Comparison of ENCODE assay signal across 9 mouse cellular contexts in genomic region chr4:89137542-89138360, GRCm38 (mm10). TPM values are rescaled to one million over a fixed set of nuclear protein-coding genes. Genes with fewer than 3 reads are reported as not detected.
DNase-seq lines count a peak whose midpoint lies in the region; TF ChIP-seq lines count a peak whose summit lies in the region.
"Had no signal": no experiment of that assay in that cellular context is flagged by ENCODE, and none has a peak within 500 bp of the region (broad histone marks: within the 10 kb centered on the region; RNA-seq: fewer than 3 reads in every experiment).

No protein-coding gene starts in this region.

- H3K4me1 ChIP-seq in embryonic fibroblast, embryonic 13.5 days (ENCODE audit: control insufficient read depth, insufficient read depth, low read length), result peaks cover 7% of the 10 kb centered on the region; the same call in 1 of the 2 replicates

- TF ChIP-seq CTCF in embryonic fibroblast, embryonic 13.5 days (IDR thresholded peaks at IDR 0.05; ENCODE audit: borderline replicate concordance, insufficient read depth, low read length), result no peak

- no peak for TF ChIP-seq POLR2A in embryonic fibroblast, embryonic 13.5 days (IDR thresholded peaks at IDR 0.05; ENCODE audit: low read depth, low read length)

- intact Hi-C loops in heart, postnatal 14 days (cut with DNase I), result no loop called here

- DNase-seq in cerebellum, adult 9-10 months, result peak; percentile 37
- DNase-seq in cerebellum, adult 9-11 months, result no peak
- peak; percentile 60 for DNase-seq in R1 (ENCODE audit: low read depth, low spot score)
- peak; percentile 42 to 57 for DNase-seq in heart, postnatal 14 days
- DNase-seq in kidney, postnatal 36 days, result peak; percentile 58 to 71
- peak; percentile 56 for DNase-seq in lung, postnatal 4 days
- DNase-seq in splenic B cell, adult 2 months (ENCODE audit: low read depth, low spot score), result peak; percentile 83

- peak overlapping the region; percentile 75 for H3K4me3 ChIP-seq in embryonic fibroblast, embryonic 13.5 days (ENCODE audit: insufficient read depth, low read length)

- peak overlapping the region; percentile 21 for H3K27ac ChIP-seq in embryonic fibroblast, embryonic 13.5 days (ENCODE audit: insufficient read depth, low read length)

- H3K27me3 ChIP-seq in splenic B cell, adult 2 months (ENCODE audit: control insufficient read depth, insufficient read depth, low read length, poor library complexity, severe bottlenecking), result no peaks in the 10 kb centered on the region

- no peaks in the 10 kb centered on the region for H3K36me3 ChIP-seq in splenic B cell, adult 2 months (ENCODE audit: control insufficient read depth, insufficient read depth, low read length, poor library complexity, severe bottlenecking)
- H3K36me3 ChIP-seq: G1E had no signal

RNA-seq across cellular contexts. Expression of gene Mtap, which starts 0.8 kb away (rescaled TPM):
- 86.7 and 92.6 TPM in 2 replicates for polyA plus RNA-seq in embryonic fibroblast, embryonic 13.5 days (2011; ENCODE audit: insufficient read length, low read depth, missing spikeins)
- 10 to 100 TPM; 17.3 to 17.5 TPM for total RNA-seq in heart, postnatal 14 days (2021)
- polyA plus RNA-seq: G1E had no signal
